Mouse (Mus musculus): ENCODE results near the gene Slc6a11. TPM values are rescaled to one million over a fixed set of nuclear protein-coding genes. Genes with fewer than 3 reads are reported as not detected.

Gene Slc6a11
- total and polyA plus RNA-seq, 2 experiments, result not detected

- Histone ChIP-seq H3K4me1 (ENCODE audit: control insufficient read depth, insufficient read depth, low read length) (no peaks in the 10 kb centered on the region), H3K4me3 (ENCODE audit: insufficient read depth, low read depth, low read length) (no peak within 1 kb of the TSS), H3K9ac (ENCODE audit: low read depth, low read length) (no peak within 1 kb of the TSS), H3K27ac (replicated peaks; ENCODE audit: insufficient read depth, low read depth, low read length) (no peak within 1 kb of the TSS), H3K27me3 (ENCODE audit: control insufficient read depth, insufficient read depth, low read length) (peaks cover 4% of the 10 kb centered on the region; the same call in 1 of the 2 replicates), H3K36me3 (ENCODE audit: control insufficient read depth, insufficient read depth, low read length) (no peaks in the 10 kb centered on the region), H3K79me2 (ENCODE audit: control insufficient read depth, insufficient read depth, low read length) (no peaks in the 10 kb centered on the region)
- DNase-seq (ENCODE audit: extremely low read depth, low read depth, low spot score), result no peak
- TF ChIP-seq POLR2A (IDR thresholded peaks at IDR 0.05; ENCODE audit: extremely low read depth, insufficient read depth, low read length), result no peak
- TF ChIP-seq CTCF (IDR thresholded peaks at IDR 0.05; ENCODE audit: low read depth, low read length), result no peak
- 5% methylated on average over 51 of the region's 51 CpGs for WGBS
Measured at GRCm38 (mm10) chr6:114282469-114283277, 151.6 kb downstream of the Slc6a11 start, which contains the start of gene Slc6a1. TSS of gene Slc6a1 (plus strand) at chr6:114282635.

DNA sequence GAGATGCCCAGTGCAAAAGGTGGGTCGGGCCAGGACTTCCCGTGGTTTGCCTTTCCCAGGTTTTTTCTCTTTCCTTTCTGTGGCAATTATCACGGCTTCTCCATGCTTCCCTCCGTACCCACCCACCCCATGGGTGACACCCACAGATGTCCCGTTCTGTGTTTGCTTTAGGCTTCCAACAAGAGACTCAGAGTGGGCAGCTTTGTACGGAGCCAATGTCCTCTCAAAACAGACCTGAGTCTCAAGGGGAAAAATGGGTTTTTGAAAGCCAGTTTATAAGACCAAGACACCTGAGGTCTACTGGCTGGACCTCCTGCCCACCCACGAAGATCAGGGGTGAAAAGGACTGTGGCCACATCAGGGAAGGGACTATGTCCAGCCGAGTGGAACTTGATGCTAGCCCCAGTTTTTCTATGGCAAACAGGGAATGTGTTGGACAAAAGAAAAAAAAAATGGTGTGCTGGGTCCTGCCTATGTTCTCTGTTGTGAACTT is 152.3 kb downstream of the Slc6a11 start:
- TF ChIP-seq POLR2A (IDR thresholded peaks at IDR 0.05; ENCODE audit: extremely low read depth, insufficient read depth, low read length) (no peak), CTCF (IDR thresholded peaks at IDR 0.05; ENCODE audit: low read depth, low read length) (no peak)
- Histone ChIP-seq H3K79me2 (ENCODE audit: control insufficient read depth, insufficient read depth, low read length) (no peaks in the 10 kb centered on the region), H3K4me3 (ENCODE audit: insufficient read depth, low read depth, low read length) (no peak overlapping the region), H3K27me3 (ENCODE audit: control insufficient read depth, insufficient read depth, low read length) (peaks cover 4% of the 10 kb centered on the region; the same call in 1 of the 2 replicates), H3K4me1 (ENCODE audit: control insufficient read depth, insufficient read depth, low read length) (no peaks in the 10 kb centered on the region), H3K27ac (replicated peaks; ENCODE audit: insufficient read depth, low read depth, low read length) (no peak overlapping the region), H3K9ac (ENCODE audit: low read depth, low read length) (no peak overlapping the region), H3K36me3 (ENCODE audit: control insufficient read depth, insufficient read depth, low read length) (no peaks in the 10 kb centered on the region)
- no peak for DNase-seq (ENCODE audit: extremely low read depth, low read depth, low spot score)
- WGBS, result 16% methylated on average over 8 of the region's 8 CpGs

DNA sequence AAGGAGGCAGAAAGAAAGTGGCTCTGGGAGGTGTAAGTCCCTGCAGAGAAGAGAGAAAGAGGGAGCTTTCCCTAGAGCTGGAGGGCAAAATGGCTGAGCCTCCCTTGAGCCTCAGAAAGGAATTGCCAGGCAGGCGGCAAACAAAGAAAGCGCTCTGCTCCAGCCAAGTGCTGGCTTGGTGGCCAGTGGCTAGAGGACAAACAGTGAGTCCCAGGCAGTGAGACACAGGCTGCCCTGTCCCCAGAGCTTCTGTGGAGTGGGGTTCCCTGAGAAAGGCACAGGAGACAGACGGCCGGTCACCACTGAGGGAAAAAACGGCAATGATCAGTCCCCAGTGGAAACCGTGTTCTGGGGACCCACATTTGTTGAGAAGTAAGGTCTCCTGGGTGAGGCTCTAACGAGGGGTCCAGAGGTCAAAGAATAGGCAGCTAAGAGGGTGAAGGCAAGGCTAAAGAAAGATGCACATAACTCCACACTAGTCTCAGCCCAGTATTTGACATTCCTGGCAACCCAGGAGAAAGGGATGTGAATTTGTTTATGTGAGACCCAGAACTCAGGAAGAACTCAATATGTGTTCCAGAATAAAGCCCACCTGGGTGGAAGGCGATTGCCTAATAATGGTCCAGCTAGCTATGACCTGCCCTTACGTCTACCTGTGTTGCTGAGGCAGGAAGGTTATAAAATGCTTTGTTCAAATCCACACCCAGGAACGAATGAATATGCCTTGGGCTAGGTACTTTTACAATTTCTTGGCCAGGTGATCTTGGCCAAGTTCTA is 153.1 kb downstream of the Slc6a11 start:
- Histone ChIP-seq H3K27me3 (ENCODE audit: control insufficient read depth, insufficient read depth, low read length) (peaks cover 4% of the 10 kb centered on the region; the same call in 1 of the 2 replicates), H3K27ac (replicated peaks; ENCODE audit: insufficient read depth, low read depth, low read length) (no peak overlapping the region), H3K9ac (ENCODE audit: low read depth, low read length) (no peak overlapping the region), H3K36me3 (ENCODE audit: control insufficient read depth, insufficient read depth, low read length) (no peaks in the 10 kb centered on the region), H3K4me3 (ENCODE audit: insufficient read depth, low read depth, low read length) (no peak overlapping the region), H3K79me2 (ENCODE audit: control insufficient read depth, insufficient read depth, low read length) (no peaks in the 10 kb centered on the region), H3K4me1 (ENCODE audit: control insufficient read depth, insufficient read depth, low read length) (no peaks in the 10 kb centered on the region)
- no peak for TF ChIP-seq POLR2A (IDR thresholded peaks at IDR 0.05; ENCODE audit: extremely low read depth, insufficient read depth, low read length)
- no peak for TF ChIP-seq CTCF (IDR thresholded peaks at IDR 0.05; ENCODE audit: low read depth, low read length)
- WGBS, result 55% methylated on average over 10 of the region's 10 CpGs
- DNase-seq (ENCODE audit: extremely low read depth, low read depth, low spot score), result no peak

DNA sequence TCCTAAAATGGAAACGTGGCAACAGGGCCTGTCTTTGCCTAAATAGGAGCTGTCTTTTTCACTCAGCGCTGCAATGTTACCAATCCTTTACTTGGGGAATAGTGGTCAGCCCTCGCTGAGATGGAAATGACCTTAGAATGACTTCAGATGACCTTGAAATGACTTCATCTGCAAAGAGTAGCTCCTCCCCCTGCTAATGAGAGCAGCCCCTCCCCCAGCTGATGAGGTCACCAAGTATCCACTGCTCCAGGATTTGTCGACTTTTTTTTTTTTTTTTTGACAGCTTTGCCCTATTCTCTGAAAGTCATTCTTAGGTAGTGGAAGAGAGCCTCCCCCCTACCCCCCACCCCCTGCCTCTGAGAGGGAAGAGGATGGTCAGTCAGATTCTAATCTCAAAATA is 154.4 kb downstream of the Slc6a11 start:
- H3K27me3 ChIP-seq (ENCODE audit: control insufficient read depth, insufficient read depth, low read length), result peaks cover 4% of the 10 kb centered on the region; the same call in 1 of the 2 replicates
- 38% methylated on average over 4 of the region's 4 CpGs for WGBS
- H3K79me2 ChIP-seq (ENCODE audit: control insufficient read depth, insufficient read depth, low read length), result no peaks in the 10 kb centered on the region
- H3K4me3 ChIP-seq (ENCODE audit: insufficient read depth, low read depth, low read length), result no peak overlapping the region
- no peak for TF ChIP-seq POLR2A (IDR thresholded peaks at IDR 0.05; ENCODE audit: extremely low read depth, insufficient read depth, low read length)
- TF ChIP-seq CTCF (IDR thresholded peaks at IDR 0.05; ENCODE audit: low read depth, low read length), result no peak
- no peak overlapping the region for H3K9ac ChIP-seq (ENCODE audit: low read depth, low read length)
- H3K27ac ChIP-seq (replicated peaks; ENCODE audit: insufficient read depth, low read depth, low read length), result no peak overlapping the region
- no peaks in the 10 kb centered on the region for H3K4me1 ChIP-seq (ENCODE audit: control insufficient read depth, insufficient read depth, low read length)
- no peaks in the 10 kb centered on the region for H3K36me3 ChIP-seq (ENCODE audit: control insufficient read depth, insufficient read depth, low read length)
- no peak for DNase-seq (ENCODE audit: extremely low read depth, low read depth, low spot score)

DNA sequence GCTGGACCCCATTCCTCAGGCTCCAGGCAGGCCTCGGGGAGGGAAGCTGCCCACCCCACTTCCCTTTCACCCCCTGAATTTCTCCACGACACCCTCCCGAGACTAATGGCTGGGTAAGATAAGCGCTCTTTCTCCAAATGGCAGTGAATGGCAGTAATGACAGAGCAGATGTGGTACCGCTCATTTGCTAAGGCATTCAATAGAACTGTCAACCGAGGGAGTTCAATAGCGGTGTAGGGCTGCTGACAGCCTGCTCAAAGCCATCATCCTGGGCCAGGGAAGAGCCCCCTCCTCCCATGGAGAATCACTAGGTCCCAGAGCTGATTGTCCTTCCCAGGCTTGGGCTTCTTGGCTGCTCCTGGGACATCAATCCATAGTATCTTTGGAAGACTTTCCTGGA is 158.1 kb downstream of the Slc6a11 start:
- H3K27ac ChIP-seq (replicated peaks; ENCODE audit: insufficient read depth, low read depth, low read length), result no peak overlapping the region
- H3K9ac ChIP-seq (ENCODE audit: low read depth, low read length), result no peak overlapping the region
- H3K27me3 ChIP-seq (ENCODE audit: control insufficient read depth, insufficient read depth, low read length), result no peaks in the 10 kb centered on the region
- TF ChIP-seq POLR2A (IDR thresholded peaks at IDR 0.05; ENCODE audit: extremely low read depth, insufficient read depth, low read length) (no peak), CTCF (IDR thresholded peaks at IDR 0.05; ENCODE audit: low read depth, low read length) (no peak)
- H3K79me2 ChIP-seq (ENCODE audit: control insufficient read depth, insufficient read depth, low read length), result no peaks in the 10 kb centered on the region
- H3K4me1 ChIP-seq (ENCODE audit: control insufficient read depth, insufficient read depth, low read length), result no peaks in the 10 kb centered on the region
- 56% methylated on average over 7 of the region's 7 CpGs for WGBS
- no peaks in the 10 kb centered on the region for H3K36me3 ChIP-seq (ENCODE audit: control insufficient read depth, insufficient read depth, low read length)
- H3K4me3 ChIP-seq (ENCODE audit: insufficient read depth, low read depth, low read length), result no peak overlapping the region
- no peak for DNase-seq (ENCODE audit: extremely low read depth, low read depth, low spot score)
